Mouse (Mus musculus) ovary, postnatal 14 days (tissue): ENCODE data around the gene Krt87.
A peak's percentile ranks its signal among the peaks of the same experiment; 100 is the strongest.

Experiments
- DNase-seq: peaks from one replicate; pipeline ENCODE4 v3.0.0; 2022; ENCODE audit warnings: low spot score

Krt87 gene

DNA sequence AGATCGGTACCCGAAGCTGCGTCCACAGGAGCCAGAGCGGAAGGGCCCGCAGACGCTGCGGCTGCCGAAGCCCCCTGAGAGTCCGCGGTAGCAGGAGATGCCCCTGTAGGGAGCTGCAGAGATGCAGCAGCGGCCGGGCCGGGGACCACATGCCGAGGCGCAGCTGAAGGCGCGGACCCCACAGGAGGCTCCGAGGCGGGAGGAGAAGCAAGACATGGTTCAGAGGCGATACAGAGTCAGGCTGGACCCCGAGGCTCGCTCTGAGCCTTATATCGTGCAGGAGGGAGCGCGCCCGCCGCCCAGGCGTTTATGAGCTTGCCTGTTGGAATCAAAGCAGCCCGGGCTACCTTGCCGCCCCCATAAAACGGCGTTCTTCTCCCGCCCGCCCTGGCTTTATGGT is at the start of gene Krt87:
Gene Krt87, minus strand, starts transcription at position 250 of the 400 bp plus-strand sequence.
- no peak for DNase-seq

DNA sequence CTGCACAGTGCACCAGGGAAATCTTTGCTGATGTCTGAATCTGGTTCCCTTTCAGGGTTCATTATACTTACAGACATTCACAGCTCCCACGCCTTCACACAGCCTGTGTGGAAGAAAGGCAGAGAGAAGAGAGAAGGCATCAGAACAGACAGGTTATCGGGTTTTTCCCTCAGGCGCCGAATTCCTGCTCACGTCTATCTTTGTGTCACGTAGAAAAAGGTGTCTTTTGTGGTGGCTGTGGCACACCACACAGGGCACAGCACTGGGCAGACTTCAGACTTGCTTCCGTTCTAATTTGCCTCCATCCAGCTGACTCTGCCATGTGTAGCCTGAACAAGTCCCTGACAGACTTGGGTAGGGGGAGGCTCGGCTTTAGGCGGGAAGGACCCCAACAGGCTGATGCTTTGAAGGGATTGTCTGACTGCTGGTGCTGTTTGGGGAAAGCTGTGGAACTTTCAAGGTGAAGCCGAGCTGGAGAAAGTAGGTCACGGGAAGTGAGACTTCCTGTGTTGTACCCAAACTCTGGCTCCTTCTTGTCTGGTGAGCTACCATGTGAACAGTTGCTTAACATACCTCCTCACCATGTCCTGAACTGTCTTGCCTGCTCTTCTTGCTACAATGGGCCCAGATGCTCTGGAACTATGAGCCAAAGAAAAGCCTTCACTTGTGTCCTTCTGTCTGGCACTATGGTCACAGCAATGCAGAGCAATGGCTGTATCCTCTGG is 47.5 kb upstream of the Krt87 start:
- no peak for DNase-seq

DNA sequence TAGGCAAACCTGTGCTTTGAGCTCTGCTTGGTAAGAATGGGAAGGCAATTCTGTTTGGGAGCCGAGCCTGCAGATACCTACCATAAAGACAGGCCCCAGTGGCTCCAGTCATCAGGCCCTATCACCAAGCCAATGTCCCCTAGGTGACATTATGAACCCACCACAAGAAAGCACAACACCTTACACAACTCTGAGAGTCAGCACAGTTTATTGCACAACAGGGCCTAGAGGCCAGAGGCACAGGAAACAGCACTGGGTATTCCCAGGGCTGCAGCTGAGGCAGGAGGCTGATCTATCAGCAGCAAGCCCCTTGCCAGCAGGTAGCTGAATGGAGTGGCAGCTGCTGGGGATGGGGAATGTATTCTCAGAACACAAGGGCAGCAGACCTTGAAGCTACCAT is 46.3 kb upstream of the Krt87 start:
- no peak for DNase-seq

GRCm38 (mm10) chr15:101483646-101484045 is 45.0 kb upstream of the Krt87 start:
- DNase-seq, result no peak

DNA sequence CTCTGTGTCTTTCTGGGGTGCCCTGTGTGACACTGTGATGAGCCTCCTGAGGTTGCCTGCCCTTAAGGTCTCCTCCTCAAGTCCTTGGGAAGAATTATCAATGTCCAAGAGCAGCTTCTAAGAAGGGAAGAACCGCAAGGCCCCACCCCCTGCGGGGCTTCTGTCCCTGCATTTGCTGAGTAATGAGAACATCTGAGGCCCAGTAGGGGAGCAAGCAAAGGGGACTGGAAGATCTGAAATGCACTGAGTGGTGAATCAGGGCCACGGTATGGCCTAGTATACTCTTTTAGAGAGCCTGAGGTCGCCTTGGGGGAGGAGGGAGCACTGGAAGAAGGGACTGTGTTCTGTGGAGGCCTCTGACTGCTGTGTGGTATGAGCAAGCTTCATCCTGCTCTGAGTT is 43.5 kb upstream of the Krt87 start:
- no peak for DNase-seq

DNA sequence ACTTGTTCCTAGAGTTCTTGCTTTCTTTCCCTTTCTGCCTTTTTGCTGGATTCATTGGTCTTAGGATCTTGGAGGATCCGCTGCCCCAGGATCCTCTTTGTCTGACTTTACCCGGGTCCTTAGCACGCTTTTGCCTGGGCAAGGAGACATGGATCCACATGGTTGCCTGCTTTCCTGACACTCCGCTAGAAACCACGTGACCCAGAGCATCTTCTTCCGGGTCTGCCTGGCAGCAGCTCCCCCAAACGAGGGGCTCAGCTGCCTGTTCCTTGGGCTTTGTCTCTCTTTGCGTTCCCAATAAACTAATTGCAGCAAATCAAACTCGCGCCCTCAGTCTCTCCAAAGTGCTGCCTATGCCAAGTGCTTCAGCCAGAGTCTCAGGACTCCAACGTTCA is 41.1 kb upstream of the Krt87 start:
- DNase-seq, result no peak

GRCm38 (mm10) chr15:101479007-101479665 is 40.5 kb upstream of the Krt87 start:
- peak; percentile 36 for DNase-seq

DNA sequence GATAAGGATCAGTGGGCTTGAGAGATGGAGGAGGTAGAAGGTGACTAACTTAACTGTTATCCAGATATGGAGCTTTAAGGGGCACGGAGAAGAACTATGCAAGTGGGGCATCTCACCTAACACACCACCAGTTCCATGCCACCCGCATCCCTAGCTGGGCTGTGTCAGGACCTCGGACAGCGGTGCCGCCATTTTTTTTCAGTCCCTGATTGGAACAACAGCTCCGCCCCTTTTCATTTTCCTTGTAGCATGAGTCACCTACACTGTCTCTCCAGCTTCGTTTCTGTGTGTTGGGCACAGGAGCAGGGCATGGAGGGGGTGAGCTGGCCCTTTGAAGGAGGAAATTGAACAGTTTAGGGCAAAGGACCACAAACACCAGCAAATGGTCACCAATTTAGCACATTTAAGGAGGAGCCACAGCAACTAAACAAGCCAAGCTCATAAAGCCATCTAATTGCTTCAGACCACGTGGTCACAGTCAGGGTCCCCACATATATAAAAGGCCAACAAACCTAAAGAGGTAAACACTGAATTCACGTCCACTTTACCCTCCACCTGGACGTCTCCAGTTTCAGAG is 34.4 kb upstream of the Krt87 start, which contains the start of gene Krt86:
Gene Krt86, plus strand, starts transcription at position 527 of the 577 bp plus-strand sequence.
- peak; percentile 38 for DNase-seq

- DNase-seq, result no peak
Observed at GRCm38 (mm10) chr15:101469093-101469492, 30.5 kb upstream of the Krt87 start.

GRCm38 (mm10) chr15:101463651-101464050 is 25.0 kb upstream of the Krt87 start, which contains the start of gene Krt81:
Gene Krt81 (minus strand): TSS chr15:101463751.
- DNase-seq, result no peak

DNA sequence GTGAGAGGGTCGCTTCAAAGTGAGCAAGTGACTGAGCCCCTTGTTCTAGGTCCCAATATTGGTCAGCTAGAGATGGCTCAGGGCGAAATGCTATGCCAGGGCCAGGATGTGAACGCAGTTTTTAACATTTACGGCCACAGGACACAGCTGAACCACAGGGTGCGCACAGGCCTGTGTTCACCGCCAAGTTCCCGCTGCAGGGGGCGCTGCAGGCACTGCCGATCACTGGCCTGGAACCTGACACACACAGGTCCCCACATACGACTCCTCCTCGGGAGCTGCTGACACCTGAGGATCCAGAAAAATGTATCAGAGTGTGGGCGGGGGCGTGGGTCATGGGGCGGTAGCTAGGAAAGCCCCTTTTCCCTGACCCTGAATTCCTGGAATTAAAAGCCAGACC is 20.7 kb upstream of the Krt87 start:
- no peak for DNase-seq

DNA sequence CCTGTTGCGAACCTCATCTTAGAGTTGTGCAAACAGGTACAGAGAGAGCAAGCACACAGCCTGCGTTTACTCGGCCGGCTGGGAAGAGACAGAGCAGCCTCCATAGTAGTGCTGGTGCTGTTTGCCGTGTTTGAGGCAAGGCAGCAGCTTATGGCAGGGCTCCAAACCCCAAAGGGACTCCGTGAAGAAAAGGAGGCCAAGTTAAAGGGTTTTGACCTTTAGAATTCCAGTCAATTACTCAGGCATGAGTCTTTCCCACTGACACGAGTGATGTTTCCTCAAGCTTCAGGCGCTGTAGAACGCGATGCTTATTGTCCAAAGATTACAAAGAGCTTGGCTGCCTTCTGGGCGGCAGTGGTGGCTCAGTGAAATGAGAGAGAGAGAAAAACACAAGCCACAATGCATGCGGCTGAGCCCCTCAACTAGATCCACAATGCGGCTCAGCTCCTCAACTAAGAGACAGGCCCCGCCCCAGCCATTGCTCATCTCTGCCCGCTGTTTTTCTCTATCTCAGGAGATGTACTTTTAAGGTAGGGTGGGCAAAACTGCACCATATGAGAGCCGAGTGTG is 19.8 kb upstream of the Krt87 start:
- no peak for DNase-seq

GRCm38 (mm10) chr15:101455891-101456290 is 17.3 kb upstream of the Krt87 start:
- no peak for DNase-seq

GRCm38 (mm10) chr15:101455292-101455691 is 16.7 kb upstream of the Krt87 start:
- no peak for DNase-seq

- no peak for DNase-seq
Observed at GRCm38 (mm10) chr15:101454774-101455173, 16.2 kb upstream of the Krt87 start.

DNA sequence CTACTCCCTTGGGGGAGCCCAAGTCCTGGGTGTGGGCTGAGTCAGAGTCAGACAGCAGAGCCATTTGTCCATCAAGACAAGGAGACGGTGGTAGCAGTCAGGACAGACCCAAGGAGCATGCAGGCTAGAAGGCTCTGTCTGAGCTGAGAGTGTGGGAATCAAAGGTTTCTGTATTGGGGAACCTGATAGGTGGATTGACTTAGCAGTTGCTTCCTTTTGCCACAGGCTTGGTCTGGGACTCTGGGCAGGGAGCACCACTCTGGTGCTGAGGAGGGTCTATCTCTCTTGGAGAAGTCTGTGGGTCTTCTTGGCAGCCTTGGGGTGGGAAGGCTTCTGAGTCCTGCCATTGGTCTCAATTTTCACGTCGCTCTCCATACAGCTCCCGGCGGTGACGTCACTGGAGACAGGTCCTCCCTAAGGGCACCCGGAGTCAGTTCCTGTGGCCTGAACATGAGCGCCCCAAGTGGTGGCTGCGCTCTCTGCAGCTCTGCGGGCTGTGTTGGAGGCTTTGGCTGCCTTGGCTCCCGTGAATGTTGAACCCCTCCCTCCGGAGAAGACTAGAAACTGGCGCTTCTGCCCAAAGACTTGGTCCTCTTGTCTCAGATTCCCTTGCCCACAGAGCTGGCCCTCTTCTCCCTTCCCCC is 14.6 kb upstream of the Krt87 start:
- DNase-seq, result peak; percentile 75

DNA sequence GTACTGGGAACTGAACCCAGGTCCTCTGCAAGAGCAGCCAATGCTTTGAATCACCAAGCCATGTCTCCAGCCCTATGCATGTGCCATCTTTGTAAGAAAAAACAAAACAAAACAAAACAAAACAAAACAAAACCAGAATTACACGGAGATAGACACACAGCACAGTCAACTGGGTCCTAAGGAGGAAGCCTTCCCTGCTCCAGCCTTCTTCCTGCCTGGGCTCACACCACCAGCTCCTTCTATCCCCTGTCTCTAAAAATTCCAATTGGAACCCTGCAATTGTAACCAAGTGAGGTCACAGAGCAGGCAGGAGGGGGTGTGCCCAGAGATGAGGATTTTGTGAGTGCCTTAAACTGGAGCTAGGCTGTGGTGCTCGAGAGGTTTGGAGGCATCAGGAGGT is 8.8 kb upstream of the Krt87 start, which contains the start of gene Krt88:
Gene Krt88, plus strand, starts transcription at position 301 of the 400 bp plus-strand sequence.
- DNase-seq, result no peak

DNA sequence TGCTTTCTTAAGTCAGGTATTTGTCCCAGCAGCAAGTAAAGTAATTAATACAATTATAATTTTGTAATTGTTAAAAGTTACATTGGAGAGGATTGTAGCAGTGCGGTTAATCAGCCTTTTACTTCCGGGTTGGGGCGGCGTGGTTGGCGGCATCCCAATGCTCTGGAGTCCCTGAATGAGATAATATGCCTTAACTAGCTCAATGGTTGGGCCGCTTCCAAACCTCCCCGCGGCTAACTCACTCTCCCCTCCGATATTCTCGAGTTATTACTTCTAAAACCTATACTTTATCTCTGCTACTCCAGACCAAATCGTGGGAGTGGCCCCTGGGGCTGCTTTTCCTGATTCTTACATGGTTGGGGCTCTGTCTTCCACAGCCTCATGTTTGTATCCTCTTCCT is 8.0 kb upstream of the Krt87 start:
- DNase-seq, result peak; percentile 23

DNA sequence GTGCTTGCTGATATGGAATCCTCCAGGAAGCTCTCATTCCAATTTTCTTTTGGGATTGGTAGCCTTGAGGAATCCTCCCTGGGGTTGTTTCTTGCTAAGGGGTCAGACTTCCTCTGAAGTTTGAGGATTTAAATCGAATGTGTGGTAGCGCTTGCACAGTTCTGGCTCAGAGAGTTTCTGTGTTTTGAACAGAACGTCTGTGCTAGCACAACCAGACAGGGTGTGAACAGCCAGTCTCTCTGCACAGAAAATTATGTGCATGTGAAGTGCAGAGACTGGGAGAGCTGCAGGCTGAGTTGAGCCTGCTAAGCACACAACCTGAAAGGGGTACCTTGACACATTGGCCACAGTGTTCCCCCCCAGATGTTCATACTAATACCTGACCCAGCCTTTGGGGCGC is 2.2 kb upstream of the Krt87 start:
- DNase-seq, result no peak

DNA sequence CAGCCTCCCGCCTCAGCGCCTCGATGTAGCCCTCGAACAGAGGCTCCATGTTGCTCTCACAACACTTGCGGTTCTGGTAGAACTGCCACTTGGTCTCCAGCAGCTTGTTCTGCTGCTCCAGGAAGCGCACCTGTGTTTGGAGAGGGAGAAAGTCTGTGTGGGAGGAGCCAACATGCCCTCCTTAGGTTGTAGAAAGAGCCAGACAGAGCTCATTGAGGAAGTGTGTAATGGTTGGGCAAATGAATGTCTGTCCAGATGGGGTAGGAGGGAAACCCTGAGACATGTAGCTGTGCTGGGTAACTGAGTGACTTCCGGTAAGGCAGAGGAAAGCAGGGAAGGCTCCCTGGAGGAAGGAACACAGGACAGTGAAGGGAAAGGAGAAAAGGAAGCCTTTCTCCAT is 2.0 kb downstream of the Krt87 start:
- no peak for DNase-seq

GRCm38 (mm10) chr15:101424914-101425313 is 13.7 kb downstream of the Krt87 start:
- no peak for DNase-seq

DNA sequence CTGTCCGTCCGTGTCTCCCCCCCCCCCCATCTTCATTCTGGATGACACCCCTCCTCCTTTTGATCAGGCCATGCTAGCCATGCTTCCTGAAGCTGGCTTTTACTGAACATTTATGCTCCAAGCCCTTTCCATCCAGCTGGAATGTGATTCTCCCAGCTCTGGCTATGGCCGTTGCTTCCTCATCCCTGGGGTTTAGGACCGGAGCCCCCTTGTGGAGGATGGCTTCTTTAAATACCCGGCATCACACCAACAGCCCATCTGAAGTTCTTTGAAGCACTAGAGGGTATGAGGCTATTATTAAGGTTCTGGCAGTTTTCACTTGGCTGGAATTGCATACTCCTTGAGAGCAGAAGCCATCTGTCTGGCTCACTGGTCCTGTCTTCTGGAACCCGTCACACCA is 17.7 kb downstream of the Krt87 start:
- DNase-seq, result no peak
